Mouse (Mus musculus) retina, adult 2 months (tissue): ENCODE results near the gene Prkd2.
A peak's percentile ranks its signal among the peaks of the same experiment; 100 is the strongest.

Experiments used
- DNase-seq: peaks from one replicate; pipeline ENCODE4 v3.0.0-alpha.2; 2012; ENCODE audit warnings: low read depth, low spot score

The Prkd2 gene

GRCm38 (mm10) chr7:16893612-16894011, 50.9 kb downstream of the Prkd2 start:
- no peak for DNase-seq

DNA sequence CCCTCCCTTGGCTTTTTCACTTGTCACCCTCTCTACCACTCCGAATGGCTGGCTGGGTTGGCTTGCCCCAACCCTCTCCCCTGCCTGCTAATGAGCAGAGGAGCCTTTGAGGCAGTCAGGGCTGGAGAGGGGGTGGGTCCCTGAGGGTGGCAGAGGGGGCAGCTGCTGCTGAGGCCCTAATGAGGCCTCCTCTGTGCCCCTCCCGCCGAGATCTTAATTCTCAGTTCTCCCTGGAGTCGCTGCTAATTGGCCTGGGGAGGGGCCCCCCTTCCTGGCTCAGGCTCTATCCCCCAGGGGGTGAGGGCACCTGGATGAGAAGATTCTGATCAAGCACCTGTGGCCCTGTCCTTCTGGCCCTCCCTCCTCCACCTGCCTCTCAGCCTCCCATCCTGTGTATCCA, 51.6 kb downstream of the Prkd2 start:
- DNase-seq: no peak

DNA sequence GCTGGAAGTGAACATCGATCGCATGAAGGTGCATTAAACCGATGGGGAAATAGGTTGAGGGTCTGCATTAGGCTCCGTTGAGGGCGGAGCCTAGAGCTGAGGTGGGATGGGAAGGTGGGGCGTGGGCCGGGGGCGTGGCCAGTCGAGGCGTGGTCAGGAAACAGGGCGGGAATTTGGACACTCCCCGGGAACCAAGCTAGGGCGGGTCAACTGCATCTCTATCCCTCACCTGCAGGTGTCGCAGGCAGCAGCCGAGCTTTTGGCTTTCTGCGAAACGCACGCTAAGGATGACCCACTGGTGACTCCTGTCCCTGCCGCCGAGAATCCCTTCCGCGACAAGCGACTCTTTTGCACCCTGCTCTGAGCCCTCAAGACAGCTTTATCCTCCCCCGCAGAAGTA, 52.3 kb downstream of the Prkd2 start:
- peak; percentile 53 for DNase-seq

- DNase-seq: no peak
Measured at GRCm38 (mm10) chr7:16895511-16895910, 52.8 kb downstream of the Prkd2 start.

DNA sequence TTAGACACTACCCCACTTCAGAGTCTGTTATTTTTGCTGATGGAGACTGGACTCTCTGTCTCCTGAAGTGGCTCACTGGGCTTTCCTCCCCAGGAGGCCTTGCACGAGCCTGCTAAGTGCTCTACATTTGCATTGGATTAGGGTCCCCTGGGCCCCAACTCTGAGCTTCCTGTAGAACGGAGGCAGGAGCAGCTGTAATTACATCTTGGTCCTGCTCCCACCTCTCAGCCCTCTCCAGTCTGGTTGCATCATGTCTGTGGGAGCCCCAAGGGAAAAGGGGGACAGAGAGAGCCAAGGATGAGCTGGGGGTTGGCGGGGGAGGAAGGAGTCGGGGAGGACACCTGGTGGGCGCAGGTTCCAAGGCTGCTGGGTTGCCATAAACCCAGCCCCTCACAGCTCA, 57.8 kb downstream of the Prkd2 start:
- DNase-seq: no peak

- DNase-seq: no peak
Measured at GRCm38 (mm10) chr7:16903439-16903955, 60.8 kb downstream of the Prkd2 start.

GRCm38 (mm10) chr7:16904120-16904675, 61.5 kb downstream of the Prkd2 start:
- no peak for DNase-seq

GRCm38 (mm10) chr7:16905491-16906021, 62.9 kb downstream of the Prkd2 start:
- no peak for DNase-seq

DNA sequence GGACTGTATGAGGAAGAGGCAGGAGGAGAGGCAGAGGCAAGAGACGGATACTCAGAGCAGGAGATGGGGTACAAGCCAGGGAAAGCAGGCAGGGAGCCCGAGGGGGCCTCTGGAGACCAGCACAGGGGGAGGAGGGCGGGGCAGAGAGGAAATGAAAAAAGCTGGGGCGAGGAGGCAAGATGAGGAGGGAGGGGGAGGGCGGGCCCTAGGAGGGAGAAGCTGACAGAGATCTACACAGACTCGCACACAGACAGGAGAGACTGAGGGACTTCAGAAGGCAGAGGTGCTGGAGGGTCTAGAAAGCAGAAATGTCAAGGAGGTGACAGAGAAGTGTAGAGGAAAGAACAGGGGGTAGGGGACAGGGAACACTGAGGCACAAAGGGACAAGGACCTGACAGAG, 63.6 kb downstream of the Prkd2 start, which contains the start of gene Ptgir:
Ptgir (plus strand) TSS at position 210 of the 400 bp plus-strand sequence.
- no peak for DNase-seq

- no peak for DNase-seq
Measured at GRCm38 (mm10) chr7:16906889-16907559, 64.3 kb downstream of the Prkd2 start.

DNA sequence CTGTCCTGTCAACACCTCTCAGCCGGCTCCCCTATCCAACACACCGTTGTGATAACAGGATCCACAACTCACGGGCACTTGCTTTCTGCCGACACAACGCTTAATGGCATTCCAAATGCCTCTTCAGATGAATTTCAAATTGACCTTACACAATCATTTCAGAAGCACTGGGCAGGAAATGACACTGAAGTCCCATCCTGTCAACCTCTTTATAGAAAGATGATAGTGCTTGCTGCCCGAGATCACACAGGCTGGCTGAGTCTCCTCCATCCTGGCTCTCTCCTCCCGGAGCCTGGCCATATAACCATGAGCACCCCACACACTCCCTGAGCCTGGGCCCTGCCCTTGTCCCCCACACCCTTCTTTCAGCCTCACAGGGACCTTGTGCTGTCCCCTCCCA, 65.1 kb downstream of the Prkd2 start:
- DNase-seq: no peak

- no peak for DNase-seq
Measured at GRCm38 (mm10) chr7:16908367-16908766, 65.7 kb downstream of the Prkd2 start.

- DNase-seq: no peak
Measured at GRCm38 (mm10) chr7:16908859-16909258, 66.2 kb downstream of the Prkd2 start.

- DNase-seq: no peak
Measured at GRCm38 (mm10) chr7:16909909-16910308, 67.2 kb downstream of the Prkd2 start.

GRCm38 (mm10) chr7:16911904-16912303, 69.2 kb downstream of the Prkd2 start:
- DNase-seq: no peak

- no peak for DNase-seq
Measured at GRCm38 (mm10) chr7:16912360-16912759, 69.7 kb downstream of the Prkd2 start.

GRCm38 (mm10) chr7:16913806-16914452, 71.2 kb downstream of the Prkd2 start:
- DNase-seq: no peak

DNA sequence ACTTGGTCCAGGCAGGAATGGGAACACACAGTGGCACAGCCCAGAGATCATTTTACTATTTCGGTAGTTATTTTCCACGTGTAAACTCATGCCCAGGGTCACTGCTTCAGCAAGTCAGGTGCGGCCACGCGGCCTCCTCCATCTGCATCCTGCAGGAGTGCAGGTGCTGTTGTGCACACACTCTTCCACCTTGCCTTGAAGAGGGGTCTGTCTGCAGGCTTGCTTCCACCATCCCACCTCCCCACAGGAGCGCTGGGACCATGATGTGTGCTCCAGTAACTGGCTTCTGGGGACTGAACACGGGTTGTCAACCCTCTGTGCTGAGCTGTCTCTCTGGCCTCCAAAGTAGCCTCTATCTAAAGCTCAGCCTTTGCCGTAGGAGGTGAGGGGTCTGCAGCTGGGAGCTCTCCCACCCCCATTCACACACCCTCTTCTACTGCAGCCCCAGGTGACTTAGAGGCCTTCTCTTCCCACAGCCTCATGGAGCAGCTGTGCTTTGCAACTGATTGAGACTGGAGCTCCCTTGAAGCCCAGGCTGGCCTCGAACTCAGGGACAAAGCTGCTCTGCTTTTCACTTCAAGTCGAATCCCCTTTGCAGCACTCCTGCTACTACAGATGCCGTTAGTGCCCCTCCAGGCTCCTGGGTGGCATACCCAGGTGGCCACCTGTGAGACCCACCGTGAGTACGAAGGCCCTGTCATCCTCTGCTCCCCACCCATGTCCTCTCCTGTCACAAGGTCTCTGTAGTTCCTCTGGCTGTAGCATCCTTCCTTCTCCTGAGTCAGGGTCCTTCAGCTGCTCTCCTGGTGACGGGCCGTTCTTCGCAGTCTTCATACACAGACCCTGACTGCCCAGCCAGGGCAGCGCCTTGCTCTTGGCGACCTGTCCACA, 72.0 kb downstream of the Prkd2 start:
- no peak for DNase-seq

- DNase-seq: no peak
Measured at GRCm38 (mm10) chr7:16915461-16916340, 73.0 kb downstream of the Prkd2 start.
